Mouse (Mus musculus) cortical plate, adult 2 months (tissue): ENCODE measurements around the gene Armc12. TPM values are rescaled to one million over a fixed set of nuclear protein-coding genes. Genes with fewer than 3 reads are reported as not detected.
A peak's percentile ranks its signal among the peaks of the same experiment; 100 is the strongest.

ENCODE experiments used
- H3K27ac ChIP-seq: fragments of 200-500 bp; 2 replicates; pipeline ENCODE4 v1.5.1; 2012; ENCODE audit warnings: low read length, control low read depth, inconsistent platforms; ENCODE audit not compliant: insufficient read depth
- H3K4me1 ChIP-seq: fragments of 200-500 bp; 2 replicates; pipeline ENCODE4 v1.6.1; 2011; ENCODE audit warnings: low read length; ENCODE audit not compliant: control insufficient read depth, insufficient read depth
- H3K4me3 ChIP-seq: fragments of 200-500 bp; 2 replicates; pipeline ENCODE4 v1.5.1; 2011; ENCODE audit warnings: mild to moderate bottlenecking, low read length, control low read depth; ENCODE audit not compliant: insufficient read depth
- CTCF ChIP-seq: fragments of 200-500 bp; IDR thresholded peaks from 2 replicates; pipeline ENCODE4 v1.5.1; 2011; ENCODE audit warnings: mild to moderate bottlenecking, control low read depth, low read length; ENCODE audit not compliant: insufficient read depth; ENCODE audit errors: extremely low read depth
- POLR2A ChIP-seq: fragments of 200-500 bp; IDR thresholded peaks from 2 replicates; pipeline ENCODE4 v1.6.1; 2011; ENCODE audit warnings: mild to moderate bottlenecking, low read length, control low read depth; ENCODE audit not compliant: insufficient read depth; ENCODE audit errors: extremely low read depth
- polyA plus RNA-seq: library from polyadenylated mRNA; depleted of rRNA; stranded (reverse); fragments of >200 nt; gene quantifications from 2 replicates; pipeline ENCODE4 v1.2.3, GENCODE M21; 2012

Gene Armc12
- polyA plus RNA-seq, 1 experiment: not detected

DNA sequence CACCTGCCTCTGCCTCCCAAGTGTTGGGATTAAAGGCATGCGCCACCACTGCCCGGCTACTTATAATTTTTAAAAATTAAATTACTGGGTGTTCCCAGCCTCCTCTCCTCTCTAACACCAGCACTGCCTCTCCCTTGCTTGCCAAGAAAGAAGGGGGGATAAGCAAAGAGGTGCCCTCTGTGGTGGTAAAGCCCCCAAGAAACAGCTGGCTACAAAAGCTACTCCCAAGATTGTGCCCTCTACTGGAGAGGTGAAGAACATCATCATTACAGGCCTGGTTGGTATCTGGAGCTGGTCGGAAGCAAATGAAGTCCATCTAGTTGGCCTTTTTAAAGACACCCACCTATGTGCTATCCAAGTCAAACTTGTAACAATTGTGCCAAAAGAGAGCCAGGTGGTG, 10.8 kb upstream of the Armc12 start:
- no peak overlapping the region for H3K27ac ChIP-seq
- H3K4me1 ChIP-seq: peaks cover 12% of the 10 kb centered on the region; the same call in 1 of the 2 replicates
- TF ChIP-seq CTCF: peak; percentile 39
- TF ChIP-seq POLR2A: no peak
- no peak overlapping the region for H3K4me3 ChIP-seq

GRCm38 (mm10) chr17:28520561-28520960, 10.0 kb upstream of the Armc12 start:
- TF ChIP-seq POLR2A: no peak
- TF ChIP-seq CTCF: no peak
- H3K4me3 ChIP-seq: no peak overlapping the region
- peaks cover 12% of the 10 kb centered on the region; the same call in 1 of the 2 replicates for H3K4me1 ChIP-seq
- no peak overlapping the region for H3K27ac ChIP-seq

DNA sequence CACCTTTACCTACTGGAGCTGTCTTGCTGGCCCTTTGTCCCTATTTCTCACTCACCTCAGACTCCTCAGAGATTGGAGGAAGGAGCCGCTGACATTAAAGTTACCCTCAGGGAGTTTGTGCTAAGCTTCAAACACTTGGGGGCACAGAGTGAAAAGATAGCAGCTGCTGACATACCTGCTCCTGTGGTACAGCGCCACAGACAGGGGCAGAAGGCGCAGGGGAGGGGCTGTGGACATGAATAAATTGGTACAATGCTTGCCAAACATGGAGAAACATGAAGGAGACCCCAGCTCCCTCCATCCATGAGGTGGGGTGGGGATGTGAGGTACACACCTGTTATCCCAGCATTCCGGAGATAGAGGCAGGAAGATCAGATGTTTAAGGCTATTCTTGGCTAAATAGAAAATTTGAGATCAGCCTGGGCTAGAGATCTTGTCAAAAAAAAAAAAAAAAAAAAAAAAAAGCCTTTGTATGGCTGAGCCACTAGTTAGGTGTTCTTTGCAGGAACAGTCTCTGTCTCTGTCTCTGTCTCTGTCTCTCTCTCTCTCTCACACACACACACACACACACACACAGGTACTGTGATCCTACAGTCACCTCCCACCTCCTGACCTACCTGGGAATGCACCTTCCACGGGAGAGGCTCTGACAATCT, 9.4 kb upstream of the Armc12 start:
- H3K4me1 ChIP-seq: peaks cover 10% of the 10 kb centered on the region; the same call in 1 of the 2 replicates
- H3K4me3 ChIP-seq: no peak overlapping the region
- no peak for TF ChIP-seq CTCF
- no peak for TF ChIP-seq POLR2A
- 0 out of 2 replicates have a peak overlapping the region, but pooled peaks have one; percentile 14 for H3K27ac ChIP-seq

GRCm38 (mm10) chr17:28521920-28522319, 8.7 kb upstream of the Armc12 start:
- no peak for TF ChIP-seq POLR2A
- no peak for TF ChIP-seq CTCF
- H3K4me3 ChIP-seq: peak overlapping the region; percentile 65
- H3K4me1 ChIP-seq: peaks cover 10% of the 10 kb centered on the region; the same call in 1 of the 2 replicates
- peak overlapping the region; percentile 16; the same call in 1 of the 2 replicates for H3K27ac ChIP-seq

DNA sequence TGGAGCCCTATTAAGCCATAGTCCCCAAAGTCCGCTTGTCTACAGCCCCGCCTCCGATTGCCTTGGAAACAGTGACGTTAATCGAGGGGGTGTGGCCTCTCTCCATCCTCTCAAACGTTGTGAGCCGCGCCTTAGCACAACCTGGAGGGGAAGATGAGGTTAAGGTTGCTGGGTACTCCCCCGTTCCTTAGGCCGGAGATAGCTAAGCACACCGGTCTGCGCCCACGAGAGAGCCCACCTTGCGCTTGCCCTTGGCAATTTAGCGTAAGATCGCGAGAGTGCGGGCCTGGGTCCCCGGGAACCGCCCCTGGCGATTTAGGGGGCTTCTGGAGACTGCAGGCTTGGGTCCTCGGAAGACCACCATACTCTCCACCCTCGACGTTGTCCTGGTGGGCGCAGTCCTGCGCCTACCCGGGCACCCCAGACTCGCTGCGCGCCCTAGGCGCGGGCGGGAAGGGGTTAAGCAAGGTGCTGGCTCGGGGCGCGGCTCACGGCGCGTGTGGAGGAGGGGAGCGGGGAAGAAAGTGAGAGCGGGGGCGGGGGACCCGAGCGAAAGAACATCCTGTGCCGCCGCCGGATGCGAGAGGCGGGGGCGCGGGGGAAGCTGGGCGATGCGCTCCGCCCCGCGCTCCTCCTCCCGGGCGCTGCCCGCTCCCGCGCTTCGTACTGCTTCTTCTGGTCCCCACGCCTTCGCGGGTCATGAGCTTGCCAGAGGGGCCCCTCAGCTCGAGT, 7.8 kb upstream of the Armc12 start:
- Histone ChIP-seq H3K27ac (peak overlapping the region; percentile 98), H3K4me1 (peaks cover 10% of the 10 kb centered on the region; the same call in 1 of the 2 replicates), H3K4me3 (peak overlapping the region; percentile 65)
- TF ChIP-seq POLR2A: peak; percentile 99
- no peak for TF ChIP-seq CTCF

GRCm38 (mm10) chr17:28523355-28524008, 7.1 kb upstream of the Armc12 start:
- peak overlapping the region; percentile 98 for H3K27ac ChIP-seq
- H3K4me1 ChIP-seq: peaks cover 9% of the 10 kb centered on the region; the same call in 1 of the 2 replicates
- TF ChIP-seq CTCF (no peak), POLR2A (0 out of 2 replicates have a peak, but pooled peaks have one; percentile 5)
- H3K4me3 ChIP-seq: peak overlapping the region; percentile 65

DNA sequence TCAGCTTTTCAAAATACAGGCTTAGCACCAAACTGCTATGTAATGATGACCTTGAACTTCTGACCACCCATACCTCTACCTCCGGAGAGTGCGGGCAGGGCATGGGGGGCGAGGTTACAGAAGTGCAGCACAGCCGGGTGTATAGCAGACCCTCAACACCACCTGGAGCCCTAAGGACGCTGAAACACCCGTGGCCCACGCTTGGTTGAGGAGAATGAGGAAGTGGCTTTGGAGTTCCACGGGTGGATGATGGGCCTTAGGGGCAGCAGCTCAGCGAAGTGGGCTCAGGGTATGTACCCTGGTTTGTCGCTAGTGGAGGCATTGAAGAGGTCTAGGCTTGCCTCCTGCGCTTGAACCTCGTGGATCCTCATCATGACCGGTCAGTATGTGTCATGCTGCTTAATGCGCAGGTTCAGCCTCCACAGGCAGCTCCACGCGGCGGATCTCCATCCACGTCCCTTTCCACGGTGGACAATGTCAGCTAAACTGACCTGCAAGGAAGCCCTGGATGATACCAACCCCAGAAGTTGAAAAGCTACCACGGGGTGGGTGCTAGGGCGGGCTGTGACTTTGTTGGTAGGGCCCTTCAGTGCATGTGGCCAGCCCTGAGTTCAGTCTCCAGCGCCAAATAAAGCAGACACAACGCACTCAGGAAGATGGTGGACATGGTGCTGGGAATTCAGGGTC, 6.5 kb upstream of the Armc12 start:
- H3K4me3 ChIP-seq: no peak overlapping the region; the same call in 1 of the 2 replicates
- peaks cover 9% of the 10 kb centered on the region; the same call in 1 of the 2 replicates for H3K4me1 ChIP-seq
- 0 out of 2 replicates have a peak, but pooled peaks have one; percentile 1 for TF ChIP-seq POLR2A
- TF ChIP-seq CTCF: no peak
- H3K27ac ChIP-seq: no peak overlapping the region

GRCm38 (mm10) chr17:28524831-28525430, 5.7 kb upstream of the Armc12 start:
- H3K27ac ChIP-seq: no peak overlapping the region
- H3K4me1 ChIP-seq: peaks cover 9% of the 10 kb centered on the region; the same call in 1 of the 2 replicates
- TF ChIP-seq CTCF (no peak), POLR2A (no peak)
- H3K4me3 ChIP-seq: no peak overlapping the region
